Mouse (Mus musculus) adrenal gland, postnatal 25 days (tissue): ENCODE results near the gene Ttc21a. TPM values are rescaled to one million over a fixed set of nuclear protein-coding genes. Genes with fewer than 3 reads are reported as not detected.
"Not testable (repeated sequence)": the region's sequence is repeated elsewhere in the genome, so short reads cannot be mapped to it uniquely, and the experiment has no call there.

Source experiments
- DNase-seq: peaks from one replicate; pipeline ENCODE4 v3.0.0; 2021; ENCODE audit warnings: mixed read lengths
- total RNA-seq: library from RNA; stranded (reverse); gene quantifications from 2 replicates; pipeline ENCODE4 v1.2.3, GENCODE M21; 2021

Ttc21a gene
- total RNA-seq, 1 experiment from 2014 or later, result 0.15 TPM

- no peak for DNase-seq
These were observed 62.2 kb downstream of the Ttc21a start for GRCm38 (mm10) chr9:119999636-120000035.

DNA sequence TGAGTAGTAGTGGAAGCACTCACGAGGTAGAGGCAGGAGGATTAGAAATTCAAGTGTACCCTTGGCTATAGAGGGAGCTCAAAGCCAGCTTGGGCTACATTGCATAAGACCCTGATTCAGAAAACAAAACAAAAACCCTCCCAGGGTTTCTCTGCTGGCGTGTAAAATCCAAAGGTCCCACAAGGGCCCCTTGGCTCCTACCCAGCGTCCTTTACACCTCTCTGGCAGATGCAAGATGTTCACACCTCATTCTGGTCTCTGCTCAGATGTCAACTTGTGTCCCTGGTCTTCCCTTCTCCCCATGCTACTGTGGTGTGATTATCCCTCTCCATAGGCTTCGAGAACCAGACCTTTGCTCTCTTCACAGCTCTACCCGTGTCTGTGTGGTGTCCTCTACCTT lies 63.4 kb downstream of the Ttc21a start:
- DNase-seq, result no peak

GRCm38 (mm10) chr9:120001945-120002725 lies 64.7 kb downstream of the Ttc21a start:
- peak; percentile 86 for DNase-seq

DNA sequence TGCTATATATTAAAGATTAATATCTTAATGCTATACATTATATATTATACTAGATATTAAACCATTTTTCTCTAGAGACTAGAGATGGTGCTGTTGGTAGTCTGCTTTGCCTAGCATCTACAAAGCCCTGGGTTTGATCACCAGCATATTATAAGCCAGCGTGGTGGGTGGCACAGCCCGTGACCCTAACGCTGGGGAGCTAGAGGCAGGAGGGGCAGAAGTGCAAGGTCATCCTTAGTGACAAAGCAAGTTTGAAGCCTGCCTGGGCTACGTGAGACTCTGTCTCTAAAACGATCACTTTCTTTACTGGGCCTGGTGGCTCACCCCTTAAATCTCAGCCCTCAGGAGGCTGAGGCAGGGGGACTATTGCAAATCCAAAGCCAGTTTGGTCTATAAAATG lies 65.5 kb downstream of the Ttc21a start:
- DNase-seq, result no peak

DNA sequence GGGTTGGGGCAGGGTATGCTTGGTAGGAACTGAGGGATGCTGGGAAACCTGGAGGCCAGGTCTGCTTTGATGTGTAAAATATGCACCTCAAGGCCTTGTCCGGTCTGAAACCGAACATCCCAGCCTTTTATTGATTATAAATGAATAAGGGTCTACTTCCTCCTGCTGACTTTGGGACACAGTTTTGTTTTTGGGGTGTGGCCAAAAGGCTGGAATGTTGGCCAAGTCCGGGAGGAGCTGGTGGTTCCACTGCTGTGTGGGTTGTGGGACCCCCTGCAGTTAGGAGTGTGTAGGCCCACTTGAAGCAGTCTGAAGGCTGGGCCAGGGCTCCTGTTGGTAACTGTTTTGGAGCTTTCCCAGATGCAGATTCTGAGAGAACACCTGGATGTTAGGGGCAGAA lies 68.5 kb downstream of the Ttc21a start:
- no peak for DNase-seq

GRCm38 (mm10) chr9:120007833-120008232 lies 70.4 kb downstream of the Ttc21a start:
- DNase-seq, result no peak

DNA sequence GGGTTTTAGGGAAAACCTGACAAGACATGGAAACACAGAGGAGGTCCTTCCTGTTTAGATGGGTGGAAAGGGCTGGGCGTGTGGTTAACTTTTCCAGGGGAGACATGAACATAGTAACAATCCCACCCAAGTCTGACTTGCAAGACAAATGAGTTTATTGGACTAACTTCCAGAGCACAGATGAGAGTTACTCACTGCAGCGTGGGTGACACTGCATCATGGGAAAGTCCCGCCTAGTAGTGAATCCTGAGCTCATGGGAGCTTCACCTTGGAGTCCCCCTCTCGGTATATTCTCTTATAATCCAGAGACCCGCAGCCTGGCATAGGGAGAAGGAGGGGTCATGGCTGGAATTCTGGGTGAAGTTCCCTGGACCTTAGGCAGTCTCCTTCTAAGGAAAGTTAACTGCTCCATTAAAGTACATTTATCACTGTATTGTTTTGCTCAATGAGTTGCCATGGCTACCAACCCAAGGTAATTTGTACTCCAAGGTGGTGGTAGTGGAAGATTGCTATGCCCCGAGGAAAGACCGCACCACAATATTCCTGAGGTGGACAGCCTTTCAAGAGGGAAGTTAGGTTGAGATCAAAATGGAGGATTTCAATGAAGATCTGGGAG lies 71.9 kb downstream of the Ttc21a start:
- no peak for DNase-seq

DNA sequence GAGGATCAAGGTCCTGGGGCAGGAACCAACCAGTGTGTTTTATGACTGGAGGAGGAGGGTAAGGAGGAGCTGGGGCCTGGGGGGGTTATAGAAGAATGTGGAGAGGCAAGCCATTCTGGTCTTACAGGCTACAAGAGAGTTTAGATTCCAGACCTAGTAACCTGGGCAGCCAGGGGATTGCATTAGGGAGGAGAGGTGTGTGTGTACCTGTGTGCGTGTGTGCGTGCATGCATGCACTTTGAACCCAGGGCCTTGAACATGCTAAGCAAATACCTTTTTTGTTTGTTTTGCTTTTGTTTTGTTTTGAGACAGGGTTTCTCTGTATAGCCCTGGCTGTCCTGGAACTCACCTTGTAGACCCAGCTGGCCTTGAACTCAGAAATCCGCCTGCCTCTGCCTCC lies 72.5 kb downstream of the Ttc21a start:
- DNase-seq, result no peak

DNA sequence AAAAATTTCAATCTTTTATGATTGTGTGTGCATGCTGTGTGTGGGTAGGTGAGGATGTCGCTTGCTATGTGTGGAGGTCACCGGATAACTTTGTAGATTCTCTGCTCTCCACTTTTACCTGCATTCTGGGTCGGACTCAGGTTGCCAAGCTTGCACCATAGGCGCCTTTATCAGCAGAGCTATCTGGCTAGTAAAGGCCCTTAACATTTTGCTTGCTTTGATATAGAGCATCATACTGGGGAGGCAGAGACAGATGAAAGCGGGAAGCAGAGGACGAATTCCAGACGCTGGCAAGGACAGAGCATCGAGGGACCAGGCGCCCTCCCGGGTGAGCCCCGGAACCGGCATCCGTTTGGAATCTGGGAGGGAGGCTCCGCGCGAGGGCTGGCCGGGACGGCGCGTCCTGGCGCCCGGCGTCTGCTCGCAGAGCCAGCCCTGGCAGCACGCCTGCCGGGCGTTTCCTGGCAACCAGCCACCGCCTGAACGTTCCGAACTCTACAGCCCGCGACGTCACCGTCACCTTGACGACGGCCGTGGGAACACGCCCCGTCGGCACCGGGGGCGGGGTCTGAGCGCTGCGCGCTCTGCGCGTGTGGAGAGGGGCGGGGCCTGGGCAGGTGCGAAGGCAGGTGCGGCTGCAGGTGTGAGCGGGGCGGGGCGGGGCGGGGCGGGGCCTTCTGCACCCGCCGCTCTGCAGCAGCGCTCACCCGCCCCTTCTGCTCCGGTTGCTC lies 73.5 kb downstream of the Ttc21a start:
- DNase-seq, result peak; percentile 100

DNA sequence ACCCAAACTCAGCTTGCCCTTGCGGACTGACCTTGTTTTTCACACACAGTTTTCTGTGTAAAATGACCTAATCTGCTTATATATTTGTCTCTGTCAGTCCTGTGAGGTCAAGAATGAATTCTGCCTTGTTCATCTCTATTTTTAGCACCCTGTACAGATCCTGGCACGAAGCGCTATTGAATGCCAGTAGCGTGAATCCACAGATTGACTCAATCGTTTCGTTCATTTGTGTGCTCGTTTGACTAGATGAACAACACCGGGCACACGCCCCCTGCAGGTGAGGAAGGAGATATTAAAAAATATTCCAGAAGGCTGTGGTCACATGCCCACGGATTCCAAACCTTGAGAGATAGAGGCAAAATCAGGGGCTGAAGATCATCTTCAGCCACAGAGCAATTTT lies 74.1 kb downstream of the Ttc21a start:
- peak; percentile 70 for DNase-seq

GRCm38 (mm10) chr9:120012161-120012560 lies 74.8 kb downstream of the Ttc21a start:
- not testable (repeated sequence) for DNase-seq

- no peak for DNase-seq
These were observed 75.4 kb downstream of the Ttc21a start for GRCm38 (mm10) chr9:120012781-120013180.

DNA sequence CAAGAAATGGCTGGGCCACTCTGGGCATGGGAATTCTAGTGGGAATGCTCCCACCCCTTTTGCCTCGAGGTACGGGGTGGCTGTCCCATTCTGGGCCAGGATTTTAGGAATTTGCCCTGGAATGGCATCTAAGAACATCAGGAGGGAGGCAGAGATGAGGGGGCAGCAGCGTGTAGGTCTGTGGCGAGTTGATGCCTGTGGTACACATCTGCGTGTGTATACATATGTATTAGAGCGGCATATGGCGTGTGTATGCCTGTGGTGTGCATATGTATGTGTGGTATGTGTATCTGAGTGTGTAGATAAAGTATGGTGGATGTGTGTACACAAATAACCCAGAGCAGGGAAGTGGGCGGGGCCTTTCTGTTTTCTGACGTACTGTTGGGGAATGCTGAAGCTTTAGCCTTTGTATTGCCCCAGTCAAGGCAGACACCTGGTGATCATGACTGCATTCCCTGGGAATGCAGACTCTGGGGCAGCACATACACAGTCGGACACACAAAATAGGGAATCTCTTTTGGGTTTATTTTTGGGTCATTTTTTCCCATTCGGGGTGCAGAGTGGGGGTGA lies 75.9 kb downstream of the Ttc21a start:
- DNase-seq, result no peak

GRCm38 (mm10) chr9:120014828-120015227 lies 77.4 kb downstream of the Ttc21a start:
- no peak for DNase-seq

DNA sequence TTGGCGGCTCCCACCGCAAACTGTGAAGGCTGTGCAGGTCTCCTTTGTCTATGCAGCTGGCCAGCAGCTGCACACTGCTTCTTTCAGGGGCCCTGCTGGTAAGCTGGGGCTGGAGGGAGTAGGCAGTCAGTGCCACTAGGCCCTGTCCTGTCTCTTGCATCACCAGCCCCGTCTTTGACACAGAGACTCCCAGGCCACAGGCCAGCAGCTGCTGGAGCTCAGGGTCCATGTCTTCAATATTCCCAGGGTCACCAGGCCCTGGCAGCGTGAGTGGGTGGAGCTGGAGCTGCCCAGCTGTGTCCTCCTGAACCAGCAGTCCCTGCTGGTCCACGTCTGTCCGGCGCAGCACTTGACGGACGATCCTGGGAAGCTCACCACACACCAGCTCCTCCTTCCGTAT lies 79.5 kb downstream of the Ttc21a start:
- DNase-seq, result no peak

Other genes starting within 250 kb of the Ttc21a start
- gene Scn10a, start 218.3 kb upstream of the Ttc21a start, total RNA-seq, result not detected in 2 replicates
- not detected in 2 replicates for gene Scn11a, start 112.2 kb upstream of the Ttc21a start, total RNA-seq
- 55.2 and 59.1 TPM in 2 replicates for gene Wdr48, start 42.7 kb upstream of the Ttc21a start, total RNA-seq
- gene Gorasp1, start within 50 bp of the Ttc21a start, total RNA-seq, result 16.5 and 33.1 TPM in 2 replicates
- gene Csrnp1, start 47.1 kb downstream of the Ttc21a start, total RNA-seq, result 12.5 and 13.0 TPM in 2 replicates
- 0.12 TPM in 1 of 2 replicates, not detected in the other for gene Xirp1, start 86.0 kb downstream of the Ttc21a start, total RNA-seq
- 4.3 and 5.9 TPM in 2 replicates for gene Cx3cr1, start 132.3 kb downstream of the Ttc21a start, total RNA-seq
- not detected in 2 replicates for gene Ccr8, start 154.5 kb downstream of the Ttc21a start, total RNA-seq
- gene Slc25a38, start 172.8 kb downstream of the Ttc21a start, total RNA-seq, result 28.7 and 37.0 TPM in 2 replicates
- 585 and 720 TPM in 2 replicates for gene Rpsa, start 190.1 kb downstream of the Ttc21a start, total RNA-seq
- gene Mobp, start 212.1 kb downstream of the Ttc21a start, total RNA-seq, result 0.27 TPM in 1 of 2 replicates, not detected in the other